Mouse (Mus musculus): ENCODE data around the gene P4ha1.

DNA sequence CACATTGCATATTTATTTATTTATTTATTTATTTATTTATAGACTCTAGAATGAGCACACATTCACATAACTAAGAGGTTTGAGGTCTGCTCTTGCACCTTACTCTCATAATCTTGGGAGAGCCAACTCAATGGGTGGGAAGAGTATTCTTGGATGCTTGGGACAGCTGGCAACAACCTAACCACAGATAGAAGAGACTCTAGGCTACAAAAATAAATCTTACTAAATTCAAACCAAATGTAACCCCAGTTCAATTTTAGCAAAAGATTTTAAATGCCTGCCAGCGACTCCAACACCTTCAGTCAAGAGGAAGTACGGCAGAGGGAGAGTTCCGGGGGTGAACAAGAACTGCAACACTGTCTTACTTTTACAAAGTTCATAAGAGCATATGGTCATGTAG is 2.0 kb upstream of the P4ha1 start:
- TF ChIP-seq CTCF (IDR thresholded peaks at IDR 0.05; ENCODE audit: borderline replicate concordance, extremely low read depth, insufficient read depth, insufficient read length) (no peak), POLR2A (IDR thresholded peaks at IDR 0.05; ENCODE audit: borderline replicate concordance, extremely low read depth, insufficient read depth, insufficient read length, poor library complexity, severe bottlenecking) (no peak)
